Mouse (Mus musculus) limb, embryonic 14.5 days (tissue): ENCODE data around the gene Cd164l2. TPM values are rescaled to one million over a fixed set of nuclear protein-coding genes. Genes with fewer than 3 reads are reported as not detected.

ENCODE experiments used
- ATAC-seq: fragments of 200-750 bp; cut with Nextera tagmentation; 2 replicates; pipeline ENCODE4 v1.8.0; 2017; ENCODE audit warnings: low read depth, moderate number of reproducible peaks, moderate TSS enrichment; ENCODE audit not compliant: low FRiP score
- DNase-seq: peaks from one replicate; pipeline ENCODE4 v3.0.0-alpha.2; 2015; ENCODE audit warnings: low spot score
- H3K27ac ChIP-seq: fragments of 300-500 bp; sonication (generic); replicated peaks from 2 replicates; pipeline ENCODE4 v1.5.1; 2014; ENCODE audit warnings: low read depth, mild to moderate bottlenecking, low read length, moderate library complexity, mixed read lengths
- H3K27me3 ChIP-seq: fragments of 300-500 bp; sonication (generic); 2 replicates; pipeline ENCODE4 v1.6.1; 2014; ENCODE audit warnings: low read length, mixed read lengths; ENCODE audit not compliant: control insufficient read depth, insufficient read depth
- H3K36me3 ChIP-seq: fragments of 300-500 bp; sonication (generic); 2 replicates; pipeline ENCODE4 v1.6.1; 2014; ENCODE audit warnings: mild to moderate bottlenecking, low read length, moderate library complexity, mixed read lengths; ENCODE audit not compliant: control insufficient read depth, insufficient read depth
- H3K4me1 ChIP-seq: fragments of 300-500 bp; sonication (generic); 2 replicates; pipeline ENCODE4 v1.6.1; 2014; ENCODE audit warnings: antibody characterized with exemption, low read length, mixed read lengths; ENCODE audit not compliant: control insufficient read depth, insufficient read depth
- H3K4me2 ChIP-seq: fragments of 300-500 bp; sonication (generic); replicated peaks from 2 replicates; pipeline ENCODE4 v1.6.1; 2014; ENCODE audit warnings: low read depth, mild to moderate bottlenecking, low read length, moderate library complexity; ENCODE audit not compliant: severe bottlenecking
- H3K4me3 ChIP-seq: fragments of 300-500 bp; sonication (generic); replicated peaks from 2 replicates; pipeline ENCODE4 v1.5.1; 2014; ENCODE audit warnings: low read length
- H3K9ac ChIP-seq: fragments of 300-500 bp; sonication (generic); 2 replicates; pipeline ENCODE4 v1.6.1; 2014; ENCODE audit warnings: mild to moderate bottlenecking, low read depth, low read length, moderate library complexity; ENCODE audit not compliant: severe bottlenecking
- H3K9me3 ChIP-seq: fragments of 300-500 bp; sonication (generic); 2 replicates; pipeline ENCODE4 v1.6.1; 2016; ENCODE audit warnings: low read length; ENCODE audit not compliant: control insufficient read depth
- POLR2A ChIP-seq: fragments of 200-500 bp; IDR thresholded peaks from 2 replicates; pipeline ENCODE4 v1.8.0; 2012; ENCODE audit warnings: inconsistent platforms, mild to moderate bottlenecking, moderate library complexity, borderline replicate concordance; ENCODE audit not compliant: insufficient read depth, insufficient read length; ENCODE audit errors: extremely low read depth
- WGBS: fragments of 180-500 bp; shearing (Covaris S2); extraction: QIAGEN DNeasy Blood & Tissue Kit; methylation state at CpG from one replicate; pipeline ENCODE4 v1.1.7; 2014; 5-methylcytosine and 5-hydroxymethylcytosine counted together
- polyA plus RNA-seq, 2 experiments: library from polyadenylated mRNA; depleted of rRNA in 1 of 2; stranded (reverse) in 1 of 2; unstranded in 1 of 2; fragments of >200 nt; fragmentation: Nextera tagmentation in 1 of 2; extraction: Ambion mirVana in 1 of 2; gene quantifications; 2 replicates each; pipeline versions ENCODE4 v1.2.1 to v1.2.3; 2012 to 2014

The Cd164l2 gene
- polyA plus RNA-seq, 2 experiments: 3.2 to 6.3 TPM

DNA sequence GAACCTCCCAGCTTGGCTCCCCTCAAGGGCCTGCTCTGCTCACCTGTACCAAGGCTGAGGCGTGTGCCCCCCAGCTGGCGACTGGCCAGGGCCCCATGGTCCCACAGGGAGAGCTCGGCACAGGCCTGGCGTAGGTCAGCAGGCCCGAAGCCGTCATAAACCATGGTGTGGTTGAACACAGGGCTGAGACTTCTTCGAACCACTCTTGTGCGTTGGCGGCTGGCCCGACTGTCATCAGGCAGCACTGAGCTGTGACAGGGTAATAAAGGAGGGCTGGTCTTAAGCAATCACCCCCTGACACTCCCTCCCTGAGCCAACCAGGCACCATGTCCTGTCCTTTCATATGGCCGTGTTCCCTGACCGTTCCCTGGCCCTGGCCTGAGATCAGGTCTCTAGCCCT lies 41.5 kb downstream of the Cd164l2 start:
- TF ChIP-seq POLR2A: no peak
- DNase-seq (no peak), ATAC-seq (no peak)
- peaks cover 35% of the 10 kb centered on the region for H3K27me3 ChIP-seq
- no peak overlapping the region for H3K27ac ChIP-seq
- no peak overlapping the region for H3K9ac ChIP-seq
- no peak overlapping the region for H3K4me2 ChIP-seq
- H3K36me3 ChIP-seq: no peaks in the 10 kb centered on the region
- H3K4me3 ChIP-seq: no peak overlapping the region
- H3K4me1 ChIP-seq: peaks cover 6% of the 10 kb centered on the region; the same call in 1 of the 2 replicates
- no peaks in the 10 kb centered on the region for H3K9me3 ChIP-seq
- 62% methylated on average over 12 of the region's 12 CpGs for WGBS

DNA sequence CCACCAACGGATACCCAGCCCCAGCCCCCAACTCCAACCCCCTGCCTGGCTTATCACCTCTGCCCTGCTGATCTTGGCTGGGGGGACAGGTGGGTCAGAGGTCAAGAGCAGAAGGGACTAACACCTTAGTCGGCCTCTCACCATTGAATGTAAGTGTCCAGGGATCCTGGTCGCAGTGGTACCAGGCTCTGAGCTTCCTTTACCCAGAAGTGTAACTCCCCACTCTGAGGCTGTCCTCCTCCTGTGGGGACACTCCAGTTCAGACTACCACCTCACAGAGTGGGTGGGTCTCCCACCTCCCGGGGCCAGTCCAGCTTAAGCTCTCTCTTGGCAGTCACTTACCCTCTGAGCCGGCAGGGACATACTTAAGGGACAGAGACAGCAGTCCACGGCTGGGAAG lies 43.5 kb downstream of the Cd164l2 start:
- 55% methylated on average over 5 of the region's 6 CpGs for WGBS
- H3K4me2 ChIP-seq: no peak overlapping the region
- H3K27ac ChIP-seq: no peak overlapping the region
- ATAC-seq (no peak), DNase-seq (no peak)
- no peak overlapping the region for H3K9ac ChIP-seq
- H3K4me3 ChIP-seq: no peak overlapping the region
- no peaks in the 10 kb centered on the region for H3K36me3 ChIP-seq
- peaks cover 6% of the 10 kb centered on the region; the same call in 1 of the 2 replicates for H3K4me1 ChIP-seq
- no peak for TF ChIP-seq POLR2A
- peaks cover 29% of the 10 kb centered on the region for H3K27me3 ChIP-seq
- no peaks in the 10 kb centered on the region for H3K9me3 ChIP-seq

DNA sequence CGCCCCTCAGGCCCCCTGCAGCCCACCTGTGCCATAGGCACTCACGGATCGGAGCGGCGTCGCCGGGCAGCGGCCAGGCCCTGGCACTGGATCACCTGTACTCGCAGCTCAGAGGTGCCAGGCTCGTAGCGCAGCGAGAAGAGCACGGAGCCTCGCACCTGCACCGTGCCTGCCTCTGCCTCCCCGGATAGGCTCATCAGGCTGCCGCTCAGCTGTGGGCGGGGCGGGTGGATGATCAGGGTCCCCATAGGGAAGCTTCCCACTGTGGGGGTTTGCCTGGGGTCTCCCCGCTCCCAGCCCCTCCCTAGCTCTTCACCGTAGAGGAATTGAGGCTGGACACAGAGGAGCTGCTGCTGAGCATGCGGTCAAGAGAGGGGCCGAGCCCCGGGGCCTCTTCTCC lies 44.9 kb downstream of the Cd164l2 start:
- H3K36me3 ChIP-seq: no peaks in the 10 kb centered on the region
- no peak for TF ChIP-seq POLR2A
- peaks cover 16% of the 10 kb centered on the region for H3K27me3 ChIP-seq
- no peak overlapping the region for H3K9ac ChIP-seq
- peak overlapping the region; percentile 26 for H3K4me2 ChIP-seq
- H3K9me3 ChIP-seq: no peaks in the 10 kb centered on the region
- H3K4me1 ChIP-seq: no peaks in the 10 kb centered on the region
- no peak for ATAC-seq
- WGBS: 16% methylated on average over 24 of the region's 24 CpGs
- peak overlapping the region; percentile 10; the same call in 1 of the 2 replicates for H3K4me3 ChIP-seq
- no peak for DNase-seq
- no peak overlapping the region for H3K27ac ChIP-seq

DNA sequence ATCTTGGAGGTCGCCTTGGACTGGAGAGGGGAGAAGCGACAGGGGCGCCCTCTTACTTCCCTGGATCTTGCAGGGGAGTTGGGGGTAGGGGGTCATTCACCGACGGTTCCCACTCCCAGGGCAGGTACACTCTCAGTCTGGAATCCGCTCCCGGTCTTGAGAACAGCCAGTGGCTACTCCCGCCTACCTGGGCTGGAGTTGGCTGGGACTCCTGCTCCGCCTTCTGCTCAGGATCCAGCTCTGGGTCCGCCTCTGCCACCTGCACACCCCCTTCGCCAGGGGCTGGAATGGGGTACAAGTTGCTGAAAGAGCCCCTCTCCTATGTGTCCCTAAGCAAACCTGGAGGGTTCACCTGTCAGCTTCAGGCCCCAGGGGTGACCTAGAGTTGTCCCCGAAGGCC lies 45.3 kb downstream of the Cd164l2 start:
- H3K4me2 ChIP-seq: peak overlapping the region; percentile 26
- H3K4me3 ChIP-seq: peak overlapping the region; percentile 10; the same call in 1 of the 2 replicates
- no peaks in the 10 kb centered on the region for H3K4me1 ChIP-seq
- no peak overlapping the region for H3K9ac ChIP-seq
- H3K36me3 ChIP-seq: no peaks in the 10 kb centered on the region
- no peak for TF ChIP-seq POLR2A
- ATAC-seq (no peak), DNase-seq (no peak)
- 23% methylated on average over 12 of the region's 12 CpGs for WGBS
- no peak overlapping the region for H3K27ac ChIP-seq
- no peaks in the 10 kb centered on the region for H3K9me3 ChIP-seq
- H3K27me3 ChIP-seq: peaks cover 11% of the 10 kb centered on the region

DNA sequence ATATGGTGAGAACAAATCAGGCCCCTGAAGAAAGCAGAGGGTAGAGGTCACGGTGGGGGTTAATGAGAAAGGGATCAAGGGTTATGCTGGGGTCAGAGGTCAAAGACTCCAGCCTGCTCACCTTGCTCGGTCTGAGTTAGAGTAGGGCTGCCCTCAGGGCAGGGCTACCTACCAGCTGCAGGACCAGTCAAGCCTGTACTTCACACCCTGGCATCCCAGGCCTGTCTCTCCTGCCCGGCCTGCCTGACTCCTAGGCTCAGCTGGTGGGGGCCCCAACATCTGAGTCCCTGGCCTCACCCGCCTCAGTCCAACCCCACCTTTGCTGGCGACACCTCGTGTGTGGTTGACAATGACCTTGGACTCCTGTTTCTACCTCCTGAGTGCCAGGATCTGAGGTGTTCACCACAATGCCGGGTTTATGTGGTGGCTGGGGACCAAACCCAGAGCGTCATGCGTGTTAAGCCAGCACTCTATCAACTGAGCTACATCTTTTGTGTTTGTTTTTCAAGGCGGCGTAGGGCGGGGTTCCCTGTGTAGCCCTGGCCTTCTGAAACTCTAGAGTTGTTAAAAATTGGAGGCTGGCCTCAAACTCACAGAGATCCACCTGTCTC lies 46.0 kb downstream of the Cd164l2 start:
- H3K27me3 ChIP-seq: peaks cover 8% of the 10 kb centered on the region
- no peak for ATAC-seq
- H3K4me1 ChIP-seq: no peaks in the 10 kb centered on the region
- H3K9ac ChIP-seq: no peak overlapping the region
- H3K4me3 ChIP-seq: no peak overlapping the region
- H3K36me3 ChIP-seq: no peaks in the 10 kb centered on the region
- no peak overlapping the region for H3K4me2 ChIP-seq
- TF ChIP-seq POLR2A: no peak
- no peaks in the 10 kb centered on the region for H3K9me3 ChIP-seq
- no peak overlapping the region for H3K27ac ChIP-seq
- DNase-seq: no peak
- 72% methylated on average over 11 of the region's 12 CpGs for WGBS
